Mouse (Mus musculus) embryonic facial prominence, embryonic 13.5 days (tissue): ENCODE data around the gene Lrrc4b. TPM values are rescaled to one million over a fixed set of nuclear protein-coding genes. Genes with fewer than 3 reads are reported as not detected.

ENCODE experiments used
- ATAC-seq: fragments of 200-750 bp; cut with Nextera tagmentation; 2 replicates; pipeline ENCODE4 v1.8.0; 2017; ENCODE audit warnings: low read depth; ENCODE audit not compliant: insufficient number of reproducible peaks, insufficient read depth, low FRiP score, low TSS enrichment
- H3K27ac ChIP-seq: fragments of 300-500 bp; sonication (generic); 2 replicates; pipeline ENCODE4 v1.5.1; 2015; ENCODE audit warnings: moderate library complexity, mild to moderate bottlenecking, inconsistent platforms
- H3K27me3 ChIP-seq: fragments of 300-500 bp; sonication (generic); 2 replicates; pipeline ENCODE4 v1.6.1; 2015; ENCODE audit warnings: mild to moderate bottlenecking, inconsistent platforms
- H3K36me3 ChIP-seq: fragments of 300-500 bp; sonication (generic); 2 replicates; pipeline ENCODE4 v1.6.1; 2015; ENCODE audit warnings: mild to moderate bottlenecking, inconsistent platforms
- H3K4me1 ChIP-seq: fragments of 300-500 bp; sonication (generic); 2 replicates; pipeline ENCODE4 v1.6.1; 2015; ENCODE audit warnings: inconsistent platforms
- H3K4me2 ChIP-seq: fragments of 300-500 bp; sonication (generic); 2 replicates; pipeline ENCODE4 v1.6.1; 2015; ENCODE audit warnings: moderate library complexity, mild to moderate bottlenecking, inconsistent platforms
- H3K4me3 ChIP-seq: fragments of 300-500 bp; sonication (generic); 2 replicates; pipeline ENCODE4 v1.5.1; 2015; ENCODE audit warnings: mild to moderate bottlenecking, inconsistent platforms
- H3K9ac ChIP-seq: fragments of 300-500 bp; sonication (generic); 2 replicates; pipeline ENCODE4 v1.6.1; 2015; ENCODE audit warnings: mild to moderate bottlenecking, inconsistent platforms
- H3K9me3 ChIP-seq: fragments of 300-500 bp; sonication (generic); 2 replicates; pipeline ENCODE4 v1.6.1; 2016; ENCODE audit warnings: inconsistent platforms
- WGBS: fragments of 180-500 bp; shearing (Covaris S2); methylation state at CpG from one replicate; pipeline ENCODE4 v1.1.7; 2015; ENCODE audit warnings: mixed read lengths; 5-methylcytosine and 5-hydroxymethylcytosine counted together
- polyA plus RNA-seq: library from polyadenylated mRNA; unstranded; fragments of >200 nt; fragmentation: Nextera tagmentation; extraction: Ambion mirVana; gene quantifications from 2 replicates; pipeline ENCODE4 v1.2.1, GENCODE M21; 2015

The Lrrc4b gene
- polyA plus RNA-seq, 1 experiment from 2014 or later: 1.5 TPM

GRCm38 (mm10) chr7:44453256-44453655, 24.4 kb downstream of the Lrrc4b start:
- H3K9me3 ChIP-seq: no peaks in the 10 kb centered on the region
- H3K27me3 ChIP-seq: no peaks in the 10 kb centered on the region; the same call in 1 of the 2 replicates
- H3K4me1 ChIP-seq: no peaks in the 10 kb centered on the region; the same call in 1 of the 2 replicates
- H3K4me2 ChIP-seq: no peak overlapping the region
- H3K27ac ChIP-seq: no peak overlapping the region
- no peak for ATAC-seq
- WGBS: 1% methylated on average over 3 of the region's 3 CpGs
- no peak overlapping the region for H3K9ac ChIP-seq
- H3K36me3 ChIP-seq: peaks cover 10% of the 10 kb centered on the region; the same call in 1 of the 2 replicates
- no peak overlapping the region for H3K4me3 ChIP-seq

- WGBS: 95% methylated on average over 1 of the region's 1 CpGs
- Histone ChIP-seq H3K4me2 (no peak overlapping the region), H3K4me1 (no peaks in the 10 kb centered on the region; the same call in 1 of the 2 replicates), H3K9me3 (no peaks in the 10 kb centered on the region), H3K27ac (no peak overlapping the region), H3K36me3 (peaks cover 18% of the 10 kb centered on the region), H3K9ac (no peak overlapping the region), H3K27me3 (peaks cover 23% of the 10 kb centered on the region), H3K4me3 (no peak overlapping the region)
- ATAC-seq: no peak
Observed at GRCm38 (mm10) chr7:44456302-44456701, 27.5 kb downstream of the Lrrc4b start.

GRCm38 (mm10) chr7:44460067-44460466, 31.2 kb downstream of the Lrrc4b start:
- no peak for ATAC-seq
- WGBS: 79% methylated on average over 6 of the region's 6 CpGs

GRCm38 (mm10) chr7:44460767-44461502, 32.1 kb downstream of the Lrrc4b start:
- peaks cover 63% of the 10 kb centered on the region for H3K27me3 ChIP-seq
- no peak overlapping the region for H3K27ac ChIP-seq
- peaks cover 33% of the 10 kb centered on the region for H3K36me3 ChIP-seq
- peaks cover 10% of the 10 kb centered on the region for H3K4me1 ChIP-seq
- H3K9me3 ChIP-seq: no peaks in the 10 kb centered on the region
- no peak for ATAC-seq
- no peak overlapping the region for H3K4me3 ChIP-seq
- no peak overlapping the region for H3K4me2 ChIP-seq
- no peak overlapping the region for H3K9ac ChIP-seq
- 76% methylated on average over 31 of the region's 31 CpGs for WGBS

More at GRCm38 (mm10) chr7:44460067-44460466, 31.2 kb downstream of the Lrrc4b start:
- H3K36me3 ChIP-seq: peaks cover 33% of the 10 kb centered on the region
- no peak overlapping the region for H3K4me3 ChIP-seq
- peaks cover 10% of the 10 kb centered on the region for H3K4me1 ChIP-seq
- H3K9me3 ChIP-seq: no peaks in the 10 kb centered on the region
- no peak overlapping the region for H3K9ac ChIP-seq
- no peak overlapping the region for H3K27ac ChIP-seq
- H3K27me3 ChIP-seq: peaks cover 59% of the 10 kb centered on the region
- no peak overlapping the region for H3K4me2 ChIP-seq

- peaks cover 33% of the 10 kb centered on the region for H3K36me3 ChIP-seq
- H3K4me1 ChIP-seq: peaks cover 12% of the 10 kb centered on the region
- 72% methylated on average over 57 of the region's 57 CpGs for WGBS
- peak; percentile 6; the same call in 1 of the 2 replicates for ATAC-seq
- no peaks in the 10 kb centered on the region for H3K9me3 ChIP-seq
- peak overlapping the region; percentile 58; the same call in 1 of the 2 replicates for H3K4me2 ChIP-seq
- H3K9ac ChIP-seq: no peak overlapping the region
- 0 out of 2 replicates have a peak overlapping the region, but pooled peaks have one; percentile 31 for H3K4me3 ChIP-seq
- H3K27me3 ChIP-seq: peaks cover 63% of the 10 kb centered on the region
- H3K27ac ChIP-seq: no peak overlapping the region
Observed at GRCm38 (mm10) chr7:44461503-44462217, 32.8 kb downstream of the Lrrc4b start.

GRCm38 (mm10) chr7:44462218-44463055, 33.6 kb downstream of the Lrrc4b start:
- ATAC-seq: no peak
- no peaks in the 10 kb centered on the region for H3K9me3 ChIP-seq
- 26% methylated on average over 74 of the region's 77 CpGs for WGBS
- 0 out of 2 replicates have a peak overlapping the region, but pooled peaks have one; percentile 46 for H3K9ac ChIP-seq
- H3K27me3 ChIP-seq: peaks cover 63% of the 10 kb centered on the region
- H3K36me3 ChIP-seq: peaks cover 31% of the 10 kb centered on the region
- H3K4me1 ChIP-seq: peaks cover 20% of the 10 kb centered on the region
- no peak overlapping the region for H3K27ac ChIP-seq
- peak overlapping the region; percentile 31 for H3K4me3 ChIP-seq
- peak overlapping the region; percentile 58 for H3K4me2 ChIP-seq

GRCm38 (mm10) chr7:44463056-44463425, 34.2 kb downstream of the Lrrc4b start:
- Histone ChIP-seq H3K27ac (no peak overlapping the region), H3K4me2 (peak overlapping the region; percentile 58), H3K4me3 (no peak overlapping the region), H3K4me1 (peaks cover 21% of the 10 kb centered on the region), H3K27me3 (peaks cover 63% of the 10 kb centered on the region), H3K9ac (no peak overlapping the region), H3K9me3 (no peaks in the 10 kb centered on the region), H3K36me3 (peaks cover 27% of the 10 kb centered on the region)
- ATAC-seq: no peak
- WGBS: 26% methylated on average over 8 of the region's 8 CpGs

GRCm38 (mm10) chr7:44463556-44464225, 34.9 kb downstream of the Lrrc4b start:
- H3K36me3 ChIP-seq: peaks cover 23% of the 10 kb centered on the region
- H3K4me2 ChIP-seq: no peak overlapping the region
- no peak overlapping the region for H3K27ac ChIP-seq
- no peak for ATAC-seq
- WGBS: 84% methylated on average over 10 of the region's 10 CpGs
- peaks cover 63% of the 10 kb centered on the region for H3K27me3 ChIP-seq
- H3K9ac ChIP-seq: no peak overlapping the region
- peaks cover 26% of the 10 kb centered on the region for H3K4me1 ChIP-seq
- H3K4me3 ChIP-seq: no peak overlapping the region
- H3K9me3 ChIP-seq: no peaks in the 10 kb centered on the region

GRCm38 (mm10) chr7:44464511-44464910, 35.7 kb downstream of the Lrrc4b start:
- WGBS: 28% methylated on average over 4 of the region's 4 CpGs
- Histone ChIP-seq H3K27me3 (peaks cover 58% of the 10 kb centered on the region), H3K4me2 (no peak overlapping the region), H3K4me3 (no peak overlapping the region), H3K9me3 (no peaks in the 10 kb centered on the region), H3K4me1 (peaks cover 30% of the 10 kb centered on the region), H3K36me3 (peaks cover 23% of the 10 kb centered on the region), H3K9ac (peak overlapping the region; percentile 40; the same call in 1 of the 2 replicates), H3K27ac (no peak overlapping the region)
- no peak for ATAC-seq

GRCm38 (mm10) chr7:44465111-44465510, 36.3 kb downstream of the Lrrc4b start, which contains the start of gene Aspdh:
Aspdh (plus strand) TSS chr7:44465391.
- Histone ChIP-seq H3K27ac (no peak within 1 kb of the TSS), H3K27me3 (peaks cover 52% of the 10 kb centered on the region)
- 64% methylated on average over 2 of the region's 2 CpGs for WGBS

More at GRCm38 (mm10) chr7:44465111-44465510, 36.3 kb downstream of the Lrrc4b start, which contains the start of gene Aspdh:
- H3K9ac ChIP-seq: peak within 1 kb of the TSS; percentile 40
- no peak within 1 kb of the TSS for H3K4me2 ChIP-seq
- no peaks in the 10 kb centered on the region for H3K9me3 ChIP-seq
- H3K36me3 ChIP-seq: peaks cover 23% of the 10 kb centered on the region
- peaks cover 30% of the 10 kb centered on the region for H3K4me1 ChIP-seq
- H3K4me3 ChIP-seq: no peak within 1 kb of the TSS
- no peak for ATAC-seq
